8 mouse cellular contexts compared by ENCODE assay signal in genomic region chr1:80339425-80340021, GRCm38 (mm10). TPM values are rescaled to one million over a fixed set of nuclear protein-coding genes. Genes with fewer than 3 reads are reported as not detected.
DNase-seq lines count a peak whose midpoint lies in the region; ATAC-seq and TF ChIP-seq lines count a peak whose summit lies in the region.

No protein-coding gene starts in this region.

- H3K4me2 ChIP-seq in heart, embryonic 11.5 days = peak overlapping the region; percentile 83

- peak overlapping the region; percentile 93 for H3ac ChIP-seq in C2C12 (ENCODE audit: control insufficient read depth, insufficient read length, low read depth)

- peak; percentile 42 for DNase-seq in embryo, embryonic 10 days (ENCODE audit: low spot score)
- no peak for DNase-seq in embryo, embryonic 11 days
- DNase-seq in c-Kit-positive CD71-positive TER-119-negative erythroid progenitor cells, embryonic 14.5 days (ENCODE audit: low read depth) = peak; percentile 44
- peak; percentile 14 to 42 for DNase-seq in kidney, postnatal 25 days
- peak; percentile 35 for DNase-seq in lung, postnatal 10 days
- DNase-seq in retina, postnatal 1 day = peak; percentile 55

- 0 out of 2 replicates have a peak, but pooled peaks have one; percentile 5 for ATAC-seq in heart, embryonic 11.5 days (replicated peaks; ENCODE audit: insufficient number of reproducible peaks, low FRiP score, low TSS enrichment)

- no peaks in the 10 kb centered on the region for H3K9me3 ChIP-seq in heart, embryonic 11.5 days (replicated peaks; ENCODE audit: control insufficient read depth, low read length)

- H3K36me3 ChIP-seq in C2C12 (ENCODE audit: control insufficient read depth, insufficient read depth) = peaks cover 4% of the 10 kb centered on the region
- H3K36me3 ChIP-seq in heart, embryonic 11.5 days (ENCODE audit: control insufficient read depth, insufficient read depth, low read length) = no peaks in the 10 kb centered on the region

- H3K4me3 ChIP-seq in C2C12 (ENCODE audit: insufficient read depth, poor library complexity, severe bottlenecking) = peak overlapping the region; percentile 64
- peak overlapping the region; percentile 99 for H3K4me3 ChIP-seq in heart, embryonic 11.5 days (ENCODE audit: low read depth, low read length)

- H3K4me1 ChIP-seq in heart, embryonic 11.5 days (ENCODE audit: control insufficient read depth, insufficient read depth, low read length) = peaks cover 7% of the 10 kb centered on the region

- H3K79me2 ChIP-seq in C2C12 (ENCODE audit: control insufficient read depth, insufficient read depth) = peaks cover 56% of the 10 kb centered on the region

- WGBS in heart, embryonic 11.5 days (ENCODE audit: insufficient replicate concordance) = under 1% methylated on average over 33 of the region's 33 CpGs

- H3K9ac ChIP-seq in heart, embryonic 11.5 days (ENCODE audit: low read depth, low read length) = peak overlapping the region; percentile 97

- peaks cover 53% of the 10 kb centered on the region for H3K79me3 ChIP-seq in C2C12 (ENCODE audit: low read depth)

- no peaks in the 10 kb centered on the region for H3K27me3 ChIP-seq in C2C12 (ENCODE audit: control insufficient read depth, insufficient read depth, insufficient read length)
- no peaks in the 10 kb centered on the region for H3K27me3 ChIP-seq in heart, embryonic 11.5 days (ENCODE audit: control insufficient read depth, insufficient read depth, low read length)

- no peak for TF ChIP-seq CTCF in C2C12 (IDR thresholded peaks at IDR 0.05; ENCODE audit: control insufficient read depth, insufficient read depth, insufficient read length)

- peak overlapping the region; percentile 94 for H3K27ac ChIP-seq in heart, embryonic 11.5 days (ENCODE audit: low read depth, low read length)

TF ChIP-seq in C2C12, 6 proteins besides CTCF, POLR2A, EP300 and RAD21:
- TF ChIP-seq MYOD1 (IDR thresholded peaks at IDR 0.05; ENCODE audit: control insufficient read depth, insufficient read length, low read depth) (no peak), USF1 (IDR thresholded peaks at IDR 0.05; ENCODE audit: low read depth) (no peak), FOSL1 (IDR thresholded peaks at IDR 0.05; ENCODE audit: insufficient read depth, low read length, poor library complexity, severe bottlenecking) (no peak), MAX (IDR thresholded peaks at IDR 0.05) (no peak), MYOG (IDR thresholded peaks at IDR 0.05; ENCODE audit: control insufficient read depth, extremely low read depth, insufficient read length) (no peak), CEBPB (IDR thresholded peaks at IDR 0.05; ENCODE audit: low read depth) (no peak)

RNA-seq across cellular contexts. Expression of gene Cul3, which starts 0.8 kb away (rescaled TPM):
- 31.1 TPM for polyA plus RNA-seq in C2C12 (2012; fragmentation: generic; extraction: Trizol)
- 36.8 and 42.4 TPM in 2 replicates for polyA plus RNA-seq in heart, embryonic 11.5 days (2014; fragmentation: Nextera tagmentation; extraction: Ambion mirVana)
